In the genomic region with DNA sequence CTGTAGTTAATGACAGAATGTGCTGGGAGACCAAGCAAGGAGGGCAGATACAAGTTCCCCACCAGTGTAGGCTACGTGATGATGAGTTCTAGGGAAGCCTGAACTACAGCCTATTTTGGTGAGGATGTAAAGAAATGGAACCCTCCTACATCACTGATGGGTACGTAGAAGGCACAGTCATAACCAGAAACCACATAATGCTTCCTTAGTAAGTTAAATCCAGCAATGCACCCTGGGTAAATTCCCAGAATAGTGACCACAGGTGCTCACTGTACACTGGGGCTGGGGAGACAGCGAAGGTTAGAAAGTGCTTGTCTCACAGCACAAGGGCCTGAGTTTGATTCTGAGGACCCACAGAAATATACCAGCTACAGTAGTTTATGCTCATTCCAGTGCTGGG, we compare ENCODE assay signal across 43 mouse cellular contexts. TPM values are rescaled to one million over a fixed set of nuclear protein-coding genes. Genes with fewer than 3 reads are reported as not detected.
"Had no signal": no experiment of that assay in that cellular context is flagged by ENCODE, and none has a peak within 500 bp of the region (broad histone marks: within the 10 kb centered on the region; RNA-seq: fewer than 3 reads in every experiment).

No protein-coding gene starts in this region.

- DNase-seq: gastrocnemius, postnatal 14 days; gastrocnemius, postnatal 36 days; heart, adult 2 months; heart, postnatal 14 days; heart, postnatal 36 days; kidney, adult 11 months; kidney, adult 2 months; kidney, adult 9 months; kidney, postnatal 14 days; kidney, postnatal 36 days; layer of hippocampus, adult 9-11 months; layer of hippocampus, postnatal 36 days; left cerebral cortex, postnatal 4 days had no signal

- H3K9ac ChIP-seq: heart, embryonic 13.5 days; heart, embryonic 15.5 days; hindbrain, embryonic 12.5 days; hindbrain, embryonic 14.5 days; kidney, embryonic 15.5 days; limb, embryonic 13.5 days; limb, embryonic 15.5 days; liver, embryonic 12.5 days; liver, embryonic 14.5 days had no signal

- H3K27me3 ChIP-seq: heart, embryonic 13.5 days; heart, embryonic 15.5 days; hindbrain, embryonic 12.5 days; kidney, embryonic 15.5 days; limb, embryonic 13.5 days; limb, embryonic 15.5 days; liver, embryonic 12.5 days had no signal

- H3K4me3 ChIP-seq: heart, adult 2 months; heart, embryonic 13.5 days; heart, embryonic 15.5 days; hindbrain, embryonic 12.5 days; kidney, embryonic 15.5 days; limb, embryonic 13.5 days; limb, embryonic 15.5 days; liver, embryonic 12.5 days had no signal

- H3K27ac ChIP-seq: heart, adult 2 months; heart, embryonic 13.5 days; heart, embryonic 15.5 days; hindbrain, embryonic 12.5 days; hindbrain, embryonic 14.5 days; kidney, embryonic 15.5 days; kidney, postnatal 0 days; limb, embryonic 13.5 days; limb, embryonic 15.5 days; liver, embryonic 12.5 days; liver, embryonic 14.5 days had no signal

- H3K9me3 ChIP-seq: heart, embryonic 13.5 days; heart, embryonic 15.5 days; hindbrain, embryonic 12.5 days; kidney, embryonic 15.5 days; limb, embryonic 13.5 days; limb, embryonic 15.5 days; liver, embryonic 12.5 days had no signal

- H3K4me1 ChIP-seq: heart, embryonic 13.5 days; heart, embryonic 15.5 days; liver, embryonic 12.5 days had no signal

- H3K36me3 ChIP-seq: heart, embryonic 13.5 days; heart, embryonic 15.5 days; hindbrain, embryonic 12.5 days; kidney, embryonic 15.5 days; limb, embryonic 13.5 days; limb, embryonic 15.5 days; liver, embryonic 12.5 days had no signal

- H3K4me2 ChIP-seq: heart, embryonic 11.5 days; heart, embryonic 13.5 days; heart, embryonic 15.5 days; hindbrain, embryonic 12.5 days; hindbrain, embryonic 14.5 days; kidney, embryonic 15.5 days; limb, embryonic 13.5 days; limb, embryonic 15.5 days; liver, embryonic 12.5 days had no signal

RNA-seq across cellular contexts. Expression of a gene that starts 22.2 kb away (rescaled TPM):
- total RNA-seq: gastrocnemius, adult 18-20 months; gastrocnemius, adult 8-10 months; gastrocnemius, postnatal 14 days; gastrocnemius, postnatal 36 days; heart, adult 2 months; heart, postnatal 14 days; heart, postnatal 36 days; hematopoietic stem cell, adult 5-6 weeks; layer of hippocampus, adult 18-20 months; layer of hippocampus, adult 8-10 months; layer of hippocampus, postnatal 14 days; layer of hippocampus, postnatal 36 days; left cerebral cortex, adult 18-20 months; left cerebral cortex, adult 8-10 months; left cerebral cortex, postnatal 10 days; left cerebral cortex, postnatal 25 days; left cerebral cortex, postnatal 4 days; liver, adult 2 months had no signal
- polyA plus RNA-seq: gonadal fat pad, adult 2 months; heart, adult 2 months; heart, embryonic 11.5 days; heart, embryonic 13.5 days; heart, embryonic 15.5 days; heart, postnatal 0 days; hindbrain, embryonic 12.5 days; hindbrain, embryonic 14.5 days; hindbrain, embryonic 16.5 days; intestine, embryonic 14.5 days; intestine, embryonic 16.5 days; kidney, adult 2 months; kidney, embryonic 15.5 days; kidney, postnatal 0 days; large intestine, adult 2 months; limb, embryonic 11.5 days; limb, embryonic 13.5 days; limb, embryonic 15.5 days; liver, adult 2 months; liver, embryonic 12.5 days; liver, embryonic 14.5 days; liver, embryonic 16.5 days had no signal

RNA-seq across cellular contexts. Expression of a gene that starts 55.5 kb away (rescaled TPM):
- total RNA-seq: gastrocnemius, adult 18-20 months; gastrocnemius, postnatal 36 days; heart, adult 2 months; hematopoietic stem cell, adult 5-6 weeks; layer of hippocampus, adult 18-20 months; layer of hippocampus, postnatal 14 days; left cerebral cortex, adult 18-20 months; left cerebral cortex, postnatal 25 days; left cerebral cortex, postnatal 4 days; liver, adult 2 months had no signal
- polyA plus RNA-seq: heart, adult 2 months; heart, embryonic 11.5 days; heart, embryonic 13.5 days; heart, embryonic 15.5 days; heart, postnatal 0 days; hindbrain, embryonic 12.5 days; hindbrain, embryonic 14.5 days; hindbrain, embryonic 16.5 days; intestine, embryonic 14.5 days; intestine, embryonic 16.5 days; kidney, adult 2 months; kidney, embryonic 15.5 days; kidney, postnatal 0 days; large intestine, adult 2 months; limb, embryonic 11.5 days; limb, embryonic 13.5 days; limb, embryonic 15.5 days; liver, adult 2 months; liver, embryonic 12.5 days; liver, embryonic 14.5 days; liver, embryonic 16.5 days had no signal
